Mouse (Mus musculus) heart, adult 2 months (tissue): ENCODE results near the gene Fbxo47.

Experiments used
- CTCF ChIP-seq: fragments of 200-600 bp; IDR thresholded peaks from 2 replicates; pipeline ENCODE4 v1.8.1; 2022; ENCODE audit warnings: antibody characterized with exemption, mild to moderate bottlenecking, moderate library complexity
- EP300 ChIP-seq: fragments of 200-500 bp; IDR thresholded peaks from 2 replicates; pipeline ENCODE4 v1.6.1; 2011; ENCODE audit warnings: low read depth, low read length, control low read depth; ENCODE audit not compliant: insufficient read depth

GRCm38 (mm10) chr11:97904801-97905200 is 20.8 kb upstream of the Fbxo47 start:
- TF ChIP-seq EP300, result no peak
- no peak for TF ChIP-seq CTCF
